Mouse (Mus musculus): ENCODE data around the gene Trip11.

Gene Trip11

GRCm38 (mm10) chr12:101893296-101893695 lies 19.8 kb downstream of the Trip11 start:
- DNase-seq (ENCODE audit: low spot score), result no peak

GRCm38 (mm10) chr12:101892832-101893231 lies 20.2 kb downstream of the Trip11 start:
- DNase-seq (ENCODE audit: low spot score), result no peak

GRCm38 (mm10) chr12:101891066-101891465 lies 22.0 kb downstream of the Trip11 start:
- no peak for DNase-seq (ENCODE audit: low spot score)

GRCm38 (mm10) chr12:101889351-101889750 lies 23.7 kb downstream of the Trip11 start:
- DNase-seq (ENCODE audit: low spot score), result no peak

- no peak for DNase-seq (ENCODE audit: low spot score)
Measured at GRCm38 (mm10) chr12:101888312-101888711, 24.8 kb downstream of the Trip11 start.

- DNase-seq (ENCODE audit: low spot score), result no peak
Measured at GRCm38 (mm10) chr12:101884926-101885325, 28.1 kb downstream of the Trip11 start.

- DNase-seq (ENCODE audit: low spot score), result no peak
Measured at GRCm38 (mm10) chr12:101876374-101876773, 36.7 kb downstream of the Trip11 start.

GRCm38 (mm10) chr12:101875107-101875506 lies 38.0 kb downstream of the Trip11 start:
- no peak for DNase-seq (ENCODE audit: low spot score)

GRCm38 (mm10) chr12:101862286-101862964 lies 50.6 kb downstream of the Trip11 start:
- no peak for DNase-seq (ENCODE audit: low spot score)

- no peak for DNase-seq (ENCODE audit: low spot score)
Measured at GRCm38 (mm10) chr12:101860256-101860655, 52.8 kb downstream of the Trip11 start.

GRCm38 (mm10) chr12:101858011-101858410 lies 55.1 kb downstream of the Trip11 start:
- DNase-seq (ENCODE audit: low spot score), result no peak

- DNase-seq (ENCODE audit: low spot score), result no peak
Measured at GRCm38 (mm10) chr12:101854336-101854735, 58.7 kb downstream of the Trip11 start.

- DNase-seq (ENCODE audit: low spot score), result peak; percentile 29
Measured at GRCm38 (mm10) chr12:101851846-101852564, 61.1 kb downstream of the Trip11 start.

GRCm38 (mm10) chr12:101851314-101851713 lies 61.8 kb downstream of the Trip11 start:
- no peak for DNase-seq (ENCODE audit: low spot score)

GRCm38 (mm10) chr12:101836546-101837274 lies 76.4 kb downstream of the Trip11 start:
- no peak for DNase-seq (ENCODE audit: low spot score)

GRCm38 (mm10) chr12:101834715-101835114 lies 78.4 kb downstream of the Trip11 start:
- no peak for DNase-seq (ENCODE audit: low spot score)

GRCm38 (mm10) chr12:101833776-101834175 lies 79.3 kb downstream of the Trip11 start:
- DNase-seq (ENCODE audit: low spot score), result no peak

- DNase-seq (ENCODE audit: low spot score), result no peak
Measured at GRCm38 (mm10) chr12:101833115-101833506, 80.0 kb downstream of the Trip11 start.

- DNase-seq (ENCODE audit: low spot score), result no peak
Measured at GRCm38 (mm10) chr12:101832179-101833114, 80.6 kb downstream of the Trip11 start.

- no peak for DNase-seq (ENCODE audit: low spot score)
Measured at GRCm38 (mm10) chr12:101831221-101831620, 81.8 kb downstream of the Trip11 start.

- no peak for DNase-seq (ENCODE audit: low spot score)
Measured at GRCm38 (mm10) chr12:101823161-101823560, 89.9 kb downstream of the Trip11 start.

GRCm38 (mm10) chr12:101821596-101821995 lies 91.5 kb downstream of the Trip11 start:
- DNase-seq (ENCODE audit: low spot score), result no peak

Measured in urinary bladder, postnatal 14 days (tissue).